Mouse (Mus musculus): ENCODE measurements around the gene Ldlrad3. TPM values are rescaled to one million over a fixed set of nuclear protein-coding genes. Genes with fewer than 3 reads are reported as not detected.
A peak's percentile ranks its signal among the peaks of the same experiment; 100 is the strongest.

Gene Ldlrad3
- polyA plus RNA-seq, 2 experiments = 45.1 to 49.7 TPM

DNA sequence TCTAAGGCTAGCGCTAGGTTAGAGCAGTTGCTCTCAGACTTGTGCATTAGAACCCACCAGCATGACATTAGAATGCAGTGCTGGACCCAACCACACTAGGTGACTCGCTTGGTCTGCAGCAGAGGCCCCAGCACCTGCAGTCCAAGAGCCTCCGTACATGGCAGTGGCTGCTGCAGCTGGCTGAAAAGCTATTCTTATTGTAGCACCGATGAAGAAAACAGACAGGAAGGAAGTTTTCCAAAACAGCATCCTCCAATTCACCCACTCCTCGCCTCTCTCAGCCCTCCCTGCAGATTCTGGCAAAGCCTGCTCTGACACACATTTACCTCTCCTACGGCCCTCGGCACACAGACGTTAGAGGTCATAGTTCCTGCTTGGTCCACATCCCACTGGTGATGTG is 130.0 kb downstream of the Ldlrad3 start:
- Histone ChIP-seq H3K4me3 (replicated peaks; ENCODE audit: low read length) (no peak overlapping the region), H3K27me3 (ENCODE audit: control insufficient read depth, insufficient read depth, low read length) (no peaks in the 10 kb centered on the region), H3K36me3 (ENCODE audit: control insufficient read depth, insufficient read depth, low read length) (peaks cover 48% of the 10 kb centered on the region), H3K4me1 (ENCODE audit: control insufficient read depth, insufficient read depth, low read length) (0 out of 2 replicates have a peak, but pooled peaks cover 2% of the 10 kb centered on the region), H3K9ac (ENCODE audit: low read depth, low read length, severe bottlenecking) (no peak overlapping the region), H3K4me2 (replicated peaks; ENCODE audit: low read depth, low read length, severe bottlenecking) (no peak overlapping the region), H3K27ac (replicated peaks; ENCODE audit: low read depth, low read length) (no peak overlapping the region), H3K9me3 (ENCODE audit: control insufficient read depth, low read length) (no peaks in the 10 kb centered on the region)
- TF ChIP-seq POLR2A (IDR thresholded peaks at IDR 0.05; ENCODE audit: borderline replicate concordance, extremely low read depth, insufficient read depth, insufficient read length) = no peak
- DNase-seq (ENCODE audit: low spot score) (no peak), ATAC-seq (ENCODE audit: low FRiP score, low read depth) (no peak)
- 85% methylated on average over 8 of the region's 8 CpGs for WGBS

DNA sequence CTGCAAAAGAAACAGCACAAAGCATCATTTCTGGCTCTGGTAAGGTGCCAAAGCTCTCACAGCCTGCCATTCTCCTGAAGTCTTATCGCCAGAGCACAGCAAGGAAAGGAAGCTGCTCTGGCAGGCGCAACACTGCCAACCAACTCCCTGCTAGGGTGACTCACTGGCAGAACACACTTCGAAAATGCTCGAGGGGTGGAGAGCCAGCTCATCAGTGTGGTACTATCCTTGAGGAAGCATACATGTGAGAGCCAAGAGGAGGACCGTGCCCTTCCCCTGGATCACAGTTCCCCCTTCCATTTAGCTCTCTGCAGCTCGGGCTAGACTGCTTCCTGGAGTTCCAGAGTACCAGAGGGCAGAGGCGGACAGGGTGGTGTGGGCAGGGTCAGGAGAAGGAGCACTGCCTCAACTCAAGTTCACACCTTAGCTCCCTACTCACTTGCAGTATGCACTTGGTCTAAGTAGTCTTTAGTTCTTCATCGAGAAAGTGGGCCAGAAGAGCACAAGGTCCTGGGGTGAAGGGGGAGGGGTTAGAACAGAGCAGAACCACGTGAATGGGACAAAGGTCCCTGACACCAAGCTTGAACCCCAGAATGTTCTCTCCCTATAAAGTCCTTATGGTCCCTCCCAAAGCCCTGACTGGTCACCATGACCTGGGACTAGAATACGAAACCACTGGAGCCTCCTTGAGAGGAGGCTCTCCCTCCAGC is 133.1 kb downstream of the Ldlrad3 start:
- Histone ChIP-seq H3K9ac (ENCODE audit: low read depth, low read length, severe bottlenecking) (no peak overlapping the region), H3K9me3 (ENCODE audit: control insufficient read depth, low read length) (no peaks in the 10 kb centered on the region), H3K4me3 (replicated peaks; ENCODE audit: low read length) (no peak overlapping the region), H3K27ac (replicated peaks; ENCODE audit: low read depth, low read length) (no peak overlapping the region), H3K4me2 (replicated peaks; ENCODE audit: low read depth, low read length, severe bottlenecking) (no peak overlapping the region), H3K4me1 (ENCODE audit: control insufficient read depth, insufficient read depth, low read length) (peaks cover 15% of the 10 kb centered on the region), H3K36me3 (ENCODE audit: control insufficient read depth, insufficient read depth, low read length) (peaks cover 26% of the 10 kb centered on the region), H3K27me3 (ENCODE audit: control insufficient read depth, insufficient read depth, low read length) (no peaks in the 10 kb centered on the region)
- no peak for ATAC-seq (ENCODE audit: low FRiP score, low read depth)
- no peak for DNase-seq (ENCODE audit: low spot score)
- 85% methylated on average over 10 of the region's 10 CpGs for WGBS
- TF ChIP-seq POLR2A (IDR thresholded peaks at IDR 0.05; ENCODE audit: borderline replicate concordance, extremely low read depth, insufficient read depth, insufficient read length) = no peak

DNA sequence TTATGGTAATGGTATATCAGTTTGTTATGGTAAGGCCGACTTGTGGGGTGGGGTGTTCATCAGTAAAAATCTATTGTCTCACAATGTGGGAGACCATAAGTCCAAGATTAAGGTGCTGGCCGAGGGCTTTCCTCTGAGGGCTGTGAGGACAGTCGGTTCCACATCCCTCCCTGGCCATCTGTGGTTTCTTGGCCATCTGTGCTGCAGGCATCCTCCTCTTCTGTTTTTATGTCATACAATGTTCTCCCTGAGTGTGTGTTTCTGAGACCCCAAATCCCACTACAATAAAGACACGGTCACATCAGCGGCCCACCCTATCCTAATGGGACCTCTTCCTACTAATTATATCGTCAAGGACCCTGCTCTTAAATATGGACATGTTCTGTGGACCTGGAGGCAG is 133.8 kb downstream of the Ldlrad3 start:
- Histone ChIP-seq H3K9ac (ENCODE audit: low read depth, low read length, severe bottlenecking) (no peak overlapping the region), H3K4me2 (replicated peaks; ENCODE audit: low read depth, low read length, severe bottlenecking) (no peak overlapping the region), H3K4me1 (ENCODE audit: control insufficient read depth, insufficient read depth, low read length) (peaks cover 16% of the 10 kb centered on the region), H3K36me3 (ENCODE audit: control insufficient read depth, insufficient read depth, low read length) (peaks cover 19% of the 10 kb centered on the region), H3K27ac (replicated peaks; ENCODE audit: low read depth, low read length) (no peak overlapping the region), H3K27me3 (ENCODE audit: control insufficient read depth, insufficient read depth, low read length) (no peaks in the 10 kb centered on the region), H3K4me3 (replicated peaks; ENCODE audit: low read length) (no peak overlapping the region), H3K9me3 (ENCODE audit: control insufficient read depth, low read length) (no peaks in the 10 kb centered on the region)
- DNase-seq (ENCODE audit: low spot score) (no peak), ATAC-seq (ENCODE audit: low FRiP score, low read depth) (no peak)
- no peak for TF ChIP-seq POLR2A (IDR thresholded peaks at IDR 0.05; ENCODE audit: borderline replicate concordance, extremely low read depth, insufficient read depth, insufficient read length)
- WGBS = 87% methylated on average over 6 of the region's 6 CpGs

DNA sequence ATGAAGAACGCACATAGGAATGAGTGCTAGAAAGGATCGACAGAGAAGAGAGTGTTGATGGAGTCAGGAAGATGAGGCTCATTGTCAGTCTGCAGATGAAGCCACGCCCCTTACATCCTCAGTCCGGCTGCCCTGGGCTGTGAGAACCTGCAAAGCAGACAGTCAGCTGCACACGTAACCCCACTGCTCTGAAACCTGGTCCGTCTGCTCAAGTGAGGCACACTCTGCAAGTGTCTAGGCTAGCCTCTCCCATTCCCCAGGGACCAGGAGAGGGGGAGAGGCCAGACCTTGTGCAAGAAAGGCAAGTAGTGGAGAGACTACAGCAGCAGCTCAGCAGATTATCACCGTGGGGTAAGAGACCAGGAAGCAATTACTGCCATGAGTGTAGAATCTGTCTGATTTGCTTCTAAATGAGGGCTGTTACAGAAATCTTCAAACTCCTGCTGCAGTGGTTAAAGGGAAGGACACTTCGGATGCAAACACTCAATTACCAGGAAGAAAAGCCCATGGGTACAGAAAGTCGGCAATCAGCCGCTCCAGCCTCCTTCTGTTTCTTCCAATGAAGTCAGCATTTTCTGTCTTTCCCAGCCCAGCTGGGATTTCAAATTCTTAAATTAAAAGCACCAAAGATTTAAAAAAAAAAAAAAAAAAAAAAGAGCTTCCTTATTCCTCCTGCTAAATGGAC is 136.2 kb downstream of the Ldlrad3 start:
- peaks cover 10% of the 10 kb centered on the region for H3K36me3 ChIP-seq (ENCODE audit: control insufficient read depth, insufficient read depth, low read length)
- no peak overlapping the region for H3K27ac ChIP-seq (replicated peaks; ENCODE audit: low read depth, low read length)
- no peak overlapping the region for H3K4me3 ChIP-seq (replicated peaks; ENCODE audit: low read length)
- ATAC-seq (ENCODE audit: low FRiP score, low read depth) (0 out of 2 replicates have a peak, but pooled peaks have one; percentile 37), DNase-seq (ENCODE audit: low spot score) (no peak)
- WGBS = 37% methylated on average over 10 of the region's 10 CpGs
- peaks cover 16% of the 10 kb centered on the region for H3K4me1 ChIP-seq (ENCODE audit: control insufficient read depth, insufficient read depth, low read length)
- no peaks in the 10 kb centered on the region for H3K9me3 ChIP-seq (ENCODE audit: control insufficient read depth, low read length)
- H3K4me2 ChIP-seq (replicated peaks; ENCODE audit: low read depth, low read length, severe bottlenecking) = no peak overlapping the region
- H3K27me3 ChIP-seq (ENCODE audit: control insufficient read depth, insufficient read depth, low read length) = no peaks in the 10 kb centered on the region
- TF ChIP-seq POLR2A (IDR thresholded peaks at IDR 0.05; ENCODE audit: borderline replicate concordance, extremely low read depth, insufficient read depth, insufficient read length) = no peak
- H3K9ac ChIP-seq (ENCODE audit: low read depth, low read length, severe bottlenecking) = no peak overlapping the region

DNA sequence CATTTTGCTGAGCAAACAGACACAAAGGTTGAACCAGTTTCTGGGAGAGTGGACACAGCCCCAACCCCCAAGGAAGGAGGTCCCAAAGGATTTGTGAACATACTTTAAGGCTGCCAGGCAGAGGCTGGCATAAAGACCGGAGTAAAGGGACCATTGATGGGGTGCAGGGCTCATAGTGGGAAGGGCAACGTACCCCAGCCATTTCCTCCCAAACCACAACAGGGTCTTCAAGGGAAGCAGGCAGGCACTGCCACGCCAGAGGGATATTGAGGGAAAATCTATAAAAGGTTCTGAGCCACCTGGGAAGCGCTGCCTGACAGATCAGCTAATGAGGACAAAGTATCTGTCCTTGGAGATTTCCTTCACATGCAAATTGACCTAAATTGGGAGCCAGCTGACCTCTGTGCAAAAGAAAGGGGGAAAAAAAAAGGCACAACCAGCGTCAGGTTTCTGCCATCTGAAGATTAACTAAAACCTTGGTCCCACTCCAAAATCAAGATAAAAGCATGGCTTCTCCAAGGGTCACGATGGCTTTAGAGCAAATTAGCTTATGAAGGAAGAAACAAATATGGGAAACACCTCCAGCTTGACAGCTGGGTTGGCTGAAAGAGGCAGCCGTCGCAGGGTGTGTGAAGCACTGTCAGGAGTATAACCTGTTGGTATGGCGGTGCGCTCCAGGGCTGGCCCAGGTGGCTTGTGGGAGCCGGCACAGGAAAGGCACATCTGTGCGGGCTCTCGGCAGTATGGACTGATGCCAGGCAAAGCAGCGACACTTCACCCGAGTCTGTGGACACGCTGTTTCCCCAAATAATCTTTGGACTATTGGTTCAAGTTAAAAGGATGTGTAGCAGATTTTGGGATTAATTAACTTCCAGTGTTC is 137.6 kb downstream of the Ldlrad3 start:
- WGBS = 61% methylated on average over 16 of the region's 16 CpGs
- ATAC-seq (ENCODE audit: low FRiP score, low read depth) = no peak
- Histone ChIP-seq H3K27ac (replicated peaks; ENCODE audit: low read depth, low read length) (no peak overlapping the region; the same call in 1 of the 2 replicates), H3K9me3 (ENCODE audit: control insufficient read depth, low read length) (no peaks in the 10 kb centered on the region), H3K4me3 (replicated peaks; ENCODE audit: low read length) (no peak overlapping the region), H3K4me1 (ENCODE audit: control insufficient read depth, insufficient read depth, low read length) (peaks cover 16% of the 10 kb centered on the region), H3K27me3 (ENCODE audit: control insufficient read depth, insufficient read depth, low read length) (no peaks in the 10 kb centered on the region), H3K4me2 (replicated peaks; ENCODE audit: low read depth, low read length, severe bottlenecking) (no peak overlapping the region), H3K9ac (ENCODE audit: low read depth, low read length, severe bottlenecking) (no peak overlapping the region), H3K36me3 (ENCODE audit: control insufficient read depth, insufficient read depth, low read length) (peaks cover 3% of the 10 kb centered on the region; the same call in 1 of the 2 replicates)
- DNase-seq (ENCODE audit: low spot score) = no peak
- no peak for TF ChIP-seq POLR2A (IDR thresholded peaks at IDR 0.05; ENCODE audit: borderline replicate concordance, extremely low read depth, insufficient read depth, insufficient read length)
